Mouse (Mus musculus): ENCODE data around the gene Prdm16.

DNA sequence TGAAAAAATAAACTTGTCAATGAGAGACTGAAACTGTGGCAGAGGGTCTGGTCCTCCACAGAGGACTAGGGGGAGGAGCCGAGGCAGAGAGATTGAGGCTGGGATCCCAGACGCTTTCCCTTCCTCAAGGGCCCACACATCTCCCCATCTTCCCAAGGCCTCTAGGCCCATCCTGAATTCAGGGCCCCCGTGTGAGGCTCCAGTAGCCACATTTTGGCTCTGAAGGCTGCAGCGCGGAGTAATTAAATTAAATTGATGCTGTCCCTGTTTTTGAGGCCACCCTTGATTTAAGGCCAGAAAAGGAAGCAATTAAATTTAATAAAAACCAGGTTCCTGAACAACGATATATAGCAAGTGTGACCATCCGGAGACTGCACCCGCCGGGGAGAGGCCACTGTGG is 66.8 kb downstream of the Prdm16 start:
- no peak for TF ChIP-seq CTCF (IDR thresholded peaks at IDR 0.05; ENCODE audit: low read depth, low read length)
- TF ChIP-seq POLR2A (IDR thresholded peaks at IDR 0.05; ENCODE audit: borderline replicate concordance, low read depth, low read length) = no peak

All from bone marrow macrophage, adult 2 months (primary cell).